Mouse (Mus musculus) spleen, postnatal 36 days (tissue): ENCODE results near the gene Appl1.
"Not testable (repeated sequence)": the region's sequence is repeated elsewhere in the genome, so short reads cannot be mapped to it uniquely, and the experiment has no call there.

Experiments used
- DNase-seq, 2 experiments: peaks; one replicate each; pipeline ENCODE4 v3.0.0; 2022; ENCODE audit warnings: low spot score in 2 of 2, mixed read lengths in 1 of 2

Appl1 gene

GRCm38 (mm10) chr14:26969164-26969563, 1.9 kb downstream of the Appl1 start:
- DNase-seq, result no peak

- DNase-seq, result no peak
These were observed 10.5 kb downstream of the Appl1 start for GRCm38 (mm10) chr14:26960518-26960917.

- not testable (repeated sequence) for DNase-seq
These were observed 14.9 kb downstream of the Appl1 start for GRCm38 (mm10) chr14:26956139-26956538.

- no peak for DNase-seq
These were observed 35.5 kb downstream of the Appl1 start for GRCm38 (mm10) chr14:26935558-26935957.

- no peak for DNase-seq
These were observed 36.1 kb downstream of the Appl1 start for GRCm38 (mm10) chr14:26934891-26935290.

- no peak for DNase-seq
These were observed 47.2 kb downstream of the Appl1 start for GRCm38 (mm10) chr14:26923702-26924421.

- DNase-seq, result no peak
These were observed 51.7 kb downstream of the Appl1 start for GRCm38 (mm10) chr14:26919310-26919709.

- DNase-seq, result no peak
These were observed 57.3 kb downstream of the Appl1 start for GRCm38 (mm10) chr14:26913681-26914268.

GRCm38 (mm10) chr14:26911826-26912225, 59.2 kb downstream of the Appl1 start:
- no peak for DNase-seq

- DNase-seq, result no peak
These were observed 59.8 kb downstream of the Appl1 start for GRCm38 (mm10) chr14:26911201-26911600.

- DNase-seq, result not testable (repeated sequence)
These were observed 60.6 kb downstream of the Appl1 start for GRCm38 (mm10) chr14:26910461-26910860.

GRCm38 (mm10) chr14:26907401-26907800, 63.6 kb downstream of the Appl1 start:
- no peak for DNase-seq

- DNase-seq, result no peak
These were observed 70.1 kb downstream of the Appl1 start for GRCm38 (mm10) chr14:26900893-26901292.

- DNase-seq, result no peak
These were observed 71.5 kb downstream of the Appl1 start for GRCm38 (mm10) chr14:26899490-26899889.

- no peak for DNase-seq
These were observed 76.6 kb downstream of the Appl1 start, which contains the start of gene Asb14 for GRCm38 (mm10) chr14:26894392-26894791. Gene Asb14, plus strand, starts transcription at chr14:26894557.

GRCm38 (mm10) chr14:26890777-26891176, 80.3 kb downstream of the Appl1 start:
- no peak for DNase-seq

- DNase-seq, result no peak
These were observed 83.8 kb downstream of the Appl1 start for GRCm38 (mm10) chr14:26887244-26887643.

GRCm38 (mm10) chr14:26881700-26882099, 89.3 kb downstream of the Appl1 start:
- no peak for DNase-seq

- DNase-seq, result no peak
These were observed 91.1 kb downstream of the Appl1 start for GRCm38 (mm10) chr14:26879976-26880375.

GRCm38 (mm10) chr14:26878756-26879155, 92.3 kb downstream of the Appl1 start:
- no peak for DNase-seq
